ENCODE assay signal across 17 mouse cellular contexts in genomic region chr6:107749111-107749736, GRCm38 (mm10).
"Had no signal": no experiment of that assay in that cellular context is flagged by ENCODE, and none has a peak within 500 bp of the region (broad histone marks: within the 10 kb centered on the region; RNA-seq: fewer than 3 reads in every experiment).

No protein-coding gene starts in this region.

- H3K9me3 ChIP-seq: limb, embryonic 12.5 days; limb, embryonic 15.5 days; midbrain, embryonic 10.5 days had no signal

- DNase-seq: kidney, postnatal 14 days; kidney, postnatal 4 days; liver, postnatal 0 days; lung, postnatal 36 days; thymus, adult 2 months; thymus, postnatal 14 days; thymus, postnatal 4 days had no signal

- H3K27ac ChIP-seq: limb, embryonic 12.5 days; limb, embryonic 15.5 days; liver, embryonic 14.5 days; midbrain, embryonic 10.5 days; midbrain, embryonic 13.5 days; stomach, postnatal 0 days had no signal

- H3K4me1 ChIP-seq: limb, embryonic 12.5 days; megakaryocyte, embryonic 14.5 days; midbrain, embryonic 10.5 days; midbrain, embryonic 13.5 days had no signal

- H3K27me3 ChIP-seq: limb, embryonic 12.5 days; limb, embryonic 15.5 days; megakaryocyte, embryonic 14.5 days; midbrain, embryonic 13.5 days had no signal

- H3K4me3 ChIP-seq: limb, embryonic 12.5 days; limb, embryonic 15.5 days; megakaryocyte, embryonic 14.5 days; midbrain, embryonic 10.5 days; midbrain, embryonic 13.5 days had no signal

- H3K36me3 ChIP-seq: limb, embryonic 12.5 days; limb, embryonic 15.5 days; midbrain, embryonic 10.5 days; midbrain, embryonic 13.5 days had no signal

- H3K9ac ChIP-seq: limb, embryonic 12.5 days; limb, embryonic 15.5 days; liver, embryonic 14.5 days; liver, postnatal 0 days; lung, embryonic 14.5 days; midbrain, embryonic 13.5 days had no signal

- H3K4me2 ChIP-seq: limb, embryonic 12.5 days; limb, embryonic 15.5 days; liver, embryonic 11.5 days; lung, embryonic 14.5 days; midbrain, embryonic 13.5 days had no signal

- ATAC-seq: liver, postnatal 0 days; midbrain, embryonic 13.5 days; midbrain, embryonic 16.5 days had no signal
